Mouse (Mus musculus) embryonic fibroblast, embryonic 13.5 days (primary cell): ENCODE results near the gene 6030468B19Rik.

Experiments
- CTCF ChIP-seq: IDR thresholded peaks from 2 replicates; pipeline ENCODE4 v1.5.1; 2011; ENCODE audit warnings: mild to moderate bottlenecking, control low read depth, low read length, moderate library complexity, borderline replicate concordance; ENCODE audit not compliant: insufficient read depth
- POLR2A ChIP-seq: IDR thresholded peaks from 2 replicates; pipeline ENCODE4 v1.6.1; 2011; ENCODE audit warnings: low read depth, mild to moderate bottlenecking, control low read depth, low read length, moderate library complexity

GRCm38 (mm10) chr11:117826916-117827315, 29.5 kb downstream of the 6030468B19Rik start:
- TF ChIP-seq POLR2A (no peak), CTCF (no peak)
